Mouse (Mus musculus): ENCODE measurements around the gene Picalm.

GRCm38 (mm10) chr7:90148516-90148915 is 18.5 kb downstream of the Picalm start:
- TF ChIP-seq POLR2A (IDR thresholded peaks at IDR 0.05; ENCODE audit: low read depth, low read length) (no peak), CTCF (conservative IDR thresholded peaks at IDR 0.05; ENCODE audit: insufficient read depth, insufficient read length, low read depth, low read length) (no peak)
